Mouse (Mus musculus) C3H10T1/2 (cell line): ENCODE data around the gene Srl. TPM values are rescaled to one million over a fixed set of nuclear protein-coding genes. Genes with fewer than 3 reads are reported as not detected.

Experiments
- polyA plus RNA-seq, 2 experiments: library from polyadenylated mRNA; unstranded; fragments of >200 nt; fragmentation: generic; extraction: Trizol; gene quantifications; one replicate each; pipeline ENCODE4 v1.2.1; 2012; ENCODE audit warnings: missing spikeins in 2 of 2

Gene Srl
- polyA plus RNA-seq = 1 to 10 TPM in 1 of 2 experiments, under 1 TPM in 1; 0.15 to 2.3 TPM

DNA sequence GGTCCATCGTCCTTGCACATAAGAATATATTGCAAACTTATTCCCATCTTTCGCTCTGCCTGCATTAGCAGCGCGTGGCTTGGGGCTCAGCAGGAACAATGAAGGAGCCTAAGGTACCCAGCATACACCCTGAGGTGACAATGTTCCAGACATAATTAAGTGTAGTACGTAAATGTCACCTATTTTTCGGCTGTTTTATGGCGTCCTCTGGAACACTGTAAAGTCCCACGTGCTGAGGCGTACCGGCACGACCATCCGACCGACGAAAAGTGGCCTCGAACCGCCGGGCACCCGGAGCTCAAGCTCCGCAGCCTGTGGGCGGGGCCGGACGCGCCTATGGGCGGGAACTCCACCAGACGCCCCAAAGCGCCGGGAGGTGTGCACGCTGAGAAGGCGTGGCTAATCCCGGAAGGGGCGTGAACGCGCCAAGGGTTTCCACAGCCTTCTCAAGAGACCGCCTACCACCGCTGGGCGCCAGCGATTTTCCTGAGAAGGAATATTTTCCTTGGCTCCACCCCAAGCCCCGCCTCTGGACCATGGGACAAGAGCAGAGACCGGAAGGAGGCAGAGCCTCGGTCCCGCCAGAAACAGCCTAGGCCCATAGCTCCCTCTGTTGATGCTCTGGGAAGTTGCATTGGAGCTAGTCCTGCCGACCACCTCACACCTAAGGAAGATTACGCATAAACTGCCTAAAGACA lies at the start of gene Srl:
Gene Srl (minus strand): TSS at position 316 of the 698 bp plus-strand sequence.

DNA sequence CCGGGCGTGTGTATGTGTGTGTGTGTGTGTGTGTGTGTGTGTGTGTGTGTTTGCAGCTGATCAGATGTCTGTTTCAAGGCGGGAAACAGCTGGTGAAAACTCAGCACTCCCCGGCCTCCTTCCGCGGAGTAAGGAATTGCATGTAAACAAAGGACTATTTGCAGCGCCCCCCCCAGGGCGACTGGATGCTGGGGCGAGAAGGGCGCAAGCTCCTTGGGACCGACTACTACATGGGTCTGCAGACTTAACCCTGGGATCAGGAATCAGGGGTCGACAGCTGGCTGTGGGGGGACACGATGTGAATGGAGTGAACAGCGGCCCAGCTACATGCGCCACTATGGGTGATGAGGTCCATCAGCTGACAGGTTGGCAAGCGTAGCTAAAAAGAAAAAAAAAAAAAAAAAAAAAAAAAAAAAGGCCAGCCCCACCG lies 18.1 kb upstream of the Srl start, which contains the start of gene Tfap4:
Gene Tfap4 (minus strand): TSS at position 140 of the 430 bp plus-strand sequence.

Other genes with a start within 250 kb of the Srl start
- gene Adcy9, start 121.3 kb downstream of the Srl start, polyA plus RNA-seq = 1 to 10 TPM in 1 of 2 experiments, under 1 TPM in 1; 0.34 to 2.3 TPM
- gene Tfap4, start 18.0 kb upstream of the Srl start, polyA plus RNA-seq = 1 to 10 TPM; 5.2 to 6.2 TPM
- gene Glis2, start 52.9 kb upstream of the Srl start, polyA plus RNA-seq = 10 to 100 TPM; 14.0 to 57.8 TPM
- gene Pam16, start 83.2 kb upstream of the Srl start, polyA plus RNA-seq = 10 to 100 TPM; 54.9 to 95.1 TPM
- gene Vasn, start 98.1 kb upstream of the Srl start, polyA plus RNA-seq = 100 to 1,000 TPM in 1 of 2 experiments, 10 to 100 TPM in 1; 20.8 to 159 TPM
- gene Dnaja3, start 98.2 kb upstream of the Srl start, polyA plus RNA-seq = 10 to 100 TPM in 1 of 2 experiments, 1 to 10 TPM in 1; 5.6 to 20.4 TPM
- 10 to 100 TPM in 1 of 2 experiments, 1 to 10 TPM in 1; 5.2 to 12.2 TPM for gene Coro7, start 138.0 kb upstream of the Srl start, polyA plus RNA-seq
- gene Nmral1, start 177.5 kb upstream of the Srl start, polyA plus RNA-seq = 10 to 100 TPM; 43.3 to 45.4 TPM
- 10 to 100 TPM; 49.6 to 70.0 TPM for gene Hmox2, start 184.5 kb upstream of the Srl start, polyA plus RNA-seq
- gene Cdip1, start 248.5 kb upstream of the Srl start, polyA plus RNA-seq = 10 to 100 TPM; 10.3 to 27.1 TPM